Mouse (Mus musculus) embryonic stem cell, embryonic (primary cell): ENCODE measurements at regions not wholly inside any gene's neighbourhood (a gene's known extent, or its start where the extent isn't known, plus 50 kb on each side); places are given as distances from the start of the nearest gene placed in this dataset.

ENCODE experiments used
- CTCF ChIA-PET, 4 experiments: fragments of 300-600 bp in 2 of 4; fragments of 350-600 bp in 2 of 4; sonication (Branson Sonifier 250); formaldehyde crosslinking; loops; one replicate each; lab custom pipeline; 2022; ENCODE audit warnings: inconsistent platforms in 2 of 4; lab: Charles Lee
- POLR2A ChIA-PET, 4 experiments: fragments of 300-600 bp in 2 of 4; fragments of 350-600 bp in 2 of 4; sonication (Branson Sonifier 250); formaldehyde crosslinking; loops; one replicate each; lab custom pipeline; 2022; ENCODE audit warnings: antibody characterized with exemption in 4 of 4, inconsistent platforms in 1 of 4; lab: Charles Lee

DNA sequence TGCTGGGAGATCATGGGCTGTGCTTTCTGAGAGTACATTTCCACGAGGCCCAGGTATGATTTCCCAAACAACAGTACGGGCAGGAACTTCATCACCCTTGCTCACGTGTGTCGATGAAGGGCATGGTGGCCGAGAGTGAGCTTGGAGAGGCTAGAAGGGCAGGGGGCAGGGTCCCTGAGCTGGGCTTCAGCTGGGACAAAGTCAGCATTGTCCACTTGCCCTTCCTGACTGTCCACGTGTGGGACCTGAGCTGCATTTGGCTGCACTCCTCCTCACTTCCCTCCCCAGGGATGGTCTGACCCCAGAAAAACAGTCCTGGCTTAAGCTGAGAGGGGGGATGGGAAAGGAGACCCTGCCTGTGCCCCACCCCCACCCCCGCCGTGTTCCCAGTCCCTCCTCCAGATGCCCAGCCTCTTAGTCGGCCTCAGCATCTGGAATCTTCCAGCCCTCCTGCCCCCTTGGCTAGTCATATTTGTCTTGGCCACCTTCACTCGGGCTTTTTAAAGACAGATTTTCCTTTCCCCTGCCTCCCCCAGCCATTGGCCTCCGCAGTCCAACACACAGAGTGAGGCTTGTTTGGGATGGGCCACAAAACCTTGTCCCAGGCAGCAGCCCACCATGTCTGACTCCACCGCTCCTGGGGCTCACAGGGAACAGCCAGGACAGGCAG lies 58.6 kb downstream of the Isg20 start:
- ChIA-PET CTCF (no interaction called here), POLR2A (interaction anchor here in 3 of 4 experiments (0.5 to 1.0 kb wide), 4 partner anchors 10 to 162 kb away, joined by 3 to 10 read pairs (median 3); no protein-coding TSS in a partner anchor)

DNA sequence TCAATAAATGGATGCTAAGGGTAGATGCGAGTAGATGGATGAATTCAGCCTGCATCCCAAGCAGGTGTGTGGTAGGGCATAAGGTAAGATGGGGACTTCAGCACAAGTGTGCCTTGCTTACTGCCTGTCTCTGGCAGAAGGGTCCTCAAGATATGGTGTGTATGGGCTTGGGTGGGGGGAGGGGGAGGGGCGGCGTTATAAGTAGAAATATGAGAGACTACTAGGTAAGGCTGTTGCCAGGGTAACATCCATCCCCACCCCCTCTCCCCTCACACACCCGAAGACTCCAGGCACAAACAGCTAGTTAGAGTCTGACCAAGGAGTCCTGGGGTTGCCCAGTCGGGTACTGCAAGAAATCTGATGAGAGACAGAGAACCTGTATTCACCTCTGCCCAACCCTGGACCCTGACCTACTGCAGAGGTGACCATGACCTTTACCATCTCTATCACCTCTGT lies 63.5 kb upstream of the Acan start:
- ChIA-PET CTCF (interaction anchor here in 3 of 4 experiments (0.6 to 1.7 kb wide), 6 partner anchors 60 to 913 kb away, joined by 3 to 9 read pairs (median 4); no protein-coding TSS in a partner anchor), POLR2A (interaction anchor here in 3 of 4 experiments (0.6 to 1.9 kb wide), 8 partner anchors 47 to 1047 kb away, joined by 3 to 6 read pairs (median 3); partner anchors contain the start of gene Aen (in 1 of the 3))

DNA sequence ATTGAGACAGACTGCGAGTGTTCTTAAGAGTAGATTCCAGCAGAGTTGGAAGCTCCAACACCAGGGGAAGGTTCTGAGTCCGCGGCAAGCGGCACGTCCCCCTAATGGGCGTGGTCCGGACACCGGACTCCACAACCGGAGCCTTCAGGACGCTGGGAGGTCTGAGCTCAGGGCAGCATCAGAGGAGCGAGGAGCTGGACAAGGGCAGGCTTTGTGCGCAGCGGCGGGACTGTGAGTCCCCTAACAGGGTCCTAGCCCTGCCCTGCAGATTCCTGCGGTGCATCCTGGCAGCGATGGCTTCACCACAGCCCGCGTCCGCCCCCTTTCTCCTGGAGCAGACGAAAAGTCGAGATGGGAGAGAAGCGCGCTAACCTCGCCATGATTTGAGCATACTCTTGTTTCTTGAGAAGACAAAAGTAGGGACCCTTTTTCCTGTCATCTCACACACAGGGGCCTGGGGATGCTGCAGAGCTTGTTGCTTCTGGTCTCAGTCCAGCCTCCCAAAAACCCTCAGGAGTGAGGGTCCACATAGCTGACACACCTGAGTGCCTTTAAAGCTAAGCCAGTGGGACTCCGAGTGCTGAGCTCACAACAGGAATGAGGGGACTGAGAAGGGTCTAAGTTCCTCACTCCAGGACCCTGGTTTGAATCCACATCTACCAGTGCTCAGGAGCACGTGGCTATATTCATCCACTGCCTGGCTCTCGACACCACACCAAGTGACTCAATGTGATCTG lies 62.8 kb upstream of the Acan start:
- POLR2A ChIA-PET, result interaction anchor here in 3 of 4 experiments (0.6 to 1.9 kb wide), 8 partner anchors 15 to 1046 kb away, joined by 3 to 6 read pairs (median 4); partner anchors contain the start of gene Aen (in 1 of the 3)
- CTCF ChIA-PET, result interaction anchor here in 3 of 4 experiments (0.6 to 1.7 kb wide), 9 partner anchors 58 to 912 kb away, joined by 3 to 9 read pairs (median 4); no protein-coding TSS in a partner anchor

DNA sequence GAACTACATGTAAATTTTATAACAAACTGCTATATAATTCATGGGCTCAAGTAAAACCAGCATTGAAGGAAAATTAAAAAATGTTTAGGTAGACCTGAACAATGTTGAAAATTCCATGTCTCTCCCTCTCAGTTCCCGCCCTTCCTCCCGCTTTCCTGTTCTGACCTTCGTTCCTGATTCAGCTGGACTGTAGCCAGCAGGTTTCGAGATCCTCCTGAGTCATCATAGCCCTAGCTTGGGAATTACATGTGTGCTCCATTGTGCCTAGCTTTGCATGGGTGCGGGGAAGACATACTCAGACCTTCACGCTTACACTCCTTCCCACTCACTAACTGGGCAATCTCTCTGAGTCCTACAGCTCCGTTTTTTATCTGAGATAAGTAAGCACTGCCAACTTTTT lies 60.3 kb upstream of the Acan start:
- ChIA-PET CTCF (no interaction called here), POLR2A (interaction anchor here in 1 of 4 experiments (0.6 to 1.5 kb wide), 2 partner anchors 10 to 12 kb away, joined by 3 read pairs; no protein-coding TSS in a partner anchor)

DNA sequence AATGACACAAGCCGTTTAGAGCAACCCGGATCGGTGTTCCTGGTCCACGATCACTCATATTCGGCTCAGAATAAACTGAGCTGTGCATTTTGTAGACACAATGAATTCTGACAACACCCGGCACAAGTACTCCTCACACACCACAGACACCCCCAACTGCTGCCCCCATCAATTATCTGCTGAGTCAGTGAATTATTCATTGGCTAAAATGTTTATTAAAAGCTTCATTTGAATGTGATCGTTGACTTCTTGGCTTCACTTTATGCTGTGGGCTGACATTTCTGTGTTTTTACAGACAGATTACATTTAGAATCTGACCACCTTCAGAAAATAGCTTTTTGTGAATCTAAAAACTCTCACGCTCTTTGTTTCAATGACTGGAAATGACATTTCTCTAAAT lies 59.1 kb upstream of the Acan start:
- ChIA-PET POLR2A (interaction anchor here in 1 of 4 experiments (1.5 kb wide), 1 partner anchor 8 kb away, joined by 3 read pairs; no protein-coding TSS in a partner anchor), CTCF (no interaction called here)

DNA sequence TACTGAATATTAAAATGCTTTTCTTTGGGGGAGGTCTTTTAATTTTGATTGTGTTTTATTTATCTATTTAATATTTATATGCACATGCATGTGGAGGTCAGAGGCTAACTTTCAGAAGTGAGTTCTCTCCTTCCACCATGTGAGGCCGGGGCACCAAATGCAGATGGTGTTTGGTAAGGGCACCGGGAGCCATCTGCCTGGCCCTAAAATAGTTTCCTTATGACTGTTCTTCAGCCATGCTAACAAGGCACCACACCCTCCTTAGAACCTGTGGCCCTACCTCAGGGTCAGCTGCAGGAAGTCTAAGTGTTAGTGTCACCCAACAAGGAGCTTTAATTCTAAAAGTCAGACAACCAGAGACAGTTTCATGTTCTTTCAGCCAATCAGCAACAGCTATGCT lies 58.2 kb upstream of the Acan start:
- CTCF ChIA-PET, result no interaction called here
- POLR2A ChIA-PET, result no interaction called here

DNA sequence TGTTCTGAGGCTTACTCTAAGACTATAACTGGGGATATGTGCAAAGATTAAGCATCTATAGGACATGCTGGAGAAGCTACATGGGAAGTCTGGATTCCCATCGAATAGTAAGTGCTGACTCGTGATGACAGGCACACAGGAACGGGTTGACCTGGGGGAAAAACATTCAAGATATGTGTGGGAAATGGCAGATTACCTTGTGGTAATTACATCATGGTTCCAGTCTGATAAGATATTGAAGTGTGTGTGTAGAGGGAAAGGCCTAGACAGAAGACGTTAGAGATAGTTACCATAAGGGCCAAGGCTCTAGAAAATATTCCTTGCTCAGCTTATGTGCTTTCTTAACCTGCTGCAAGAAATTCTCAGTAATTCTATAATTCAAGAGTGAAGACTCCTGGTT lies 57.5 kb upstream of the Acan start:
- ChIA-PET POLR2A (no interaction called here), CTCF (no interaction called here)
